Mouse (Mus musculus): Measurements from ENCODE around the gene Mdp1. TPM values are rescaled to one million over a fixed set of nuclear protein-coding genes. Genes with fewer than 3 reads are reported as not detected.
A peak's percentile ranks its signal among the peaks of the same experiment; 100 is the strongest.

The Mdp1 gene
- total RNA-seq, 2 experiments from 2014 or later, result 40.6 to 41.6 TPM

GRCm38 (mm10) chr14:55672741-55673060 is 12.4 kb upstream of the Mdp1 start:
- H3K27ac ChIP-seq, result peak overlapping the region; percentile 98
- intact Hi-C loops (cut with DNase I), result no loop called here
- no peak for DNase-seq (ENCODE audit: extremely low spot score in 1 of 2, low spot score in 2 of 2)
- peak overlapping the region; percentile 80 for H3K4me3 ChIP-seq
- TF ChIP-seq CTCF (IDR thresholded peaks at IDR 0.05), result no peak

DNA sequence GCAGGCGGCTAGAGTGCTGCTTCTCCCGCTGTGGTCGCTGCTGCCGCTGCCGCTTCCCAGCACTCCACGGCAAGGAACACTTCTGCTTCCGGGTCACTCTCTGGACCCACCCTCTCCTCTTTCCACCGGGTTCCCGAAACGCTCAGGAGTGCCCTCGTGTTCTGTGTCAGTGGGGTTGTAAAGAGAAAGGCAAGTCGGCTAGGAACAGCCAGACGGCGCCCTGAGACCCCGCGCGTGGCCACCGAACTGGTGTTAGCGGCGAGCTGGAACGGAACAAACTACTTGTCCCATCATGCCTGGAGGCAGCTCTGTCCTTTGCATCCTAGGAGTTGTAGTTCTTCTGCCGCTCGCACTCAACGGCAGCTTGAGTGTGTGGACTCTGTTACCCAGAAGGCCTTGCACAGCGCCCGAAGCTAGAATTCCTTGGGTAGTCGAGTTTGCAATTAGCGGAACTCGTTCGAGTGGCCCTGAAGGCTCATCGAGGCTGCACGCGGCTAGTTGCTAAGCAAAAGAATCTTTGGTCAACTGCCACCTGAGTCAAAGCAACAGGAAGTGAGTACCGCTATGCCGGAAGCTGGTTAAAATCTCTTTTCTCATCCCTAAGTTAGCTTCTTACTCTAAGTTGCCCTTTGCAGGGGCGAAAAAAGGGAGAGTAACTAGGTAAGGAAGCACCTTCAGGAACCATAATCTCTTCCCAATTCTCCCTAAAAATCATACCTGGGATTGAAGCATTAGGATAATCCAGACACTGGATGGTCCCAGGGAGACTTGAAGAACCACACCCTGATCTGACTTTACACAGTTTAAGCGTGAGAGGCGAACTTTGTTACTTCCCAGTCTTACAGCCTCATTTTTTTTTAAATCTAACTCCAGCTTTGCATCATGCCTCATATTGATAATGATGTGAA is 11.8 kb upstream of the Mdp1 start, which contains the start of the genes Gmpr2 and Nedd8:
Gene Gmpr2 (plus strand): TSS at position 109 of the 908 bp plus-strand sequence.
Gene Nedd8 (minus strand): TSS at position 292 of the 908 bp plus-strand sequence.
- DNase-seq (ENCODE audit: extremely low spot score in 1 of 2, low spot score in 2 of 2), result peak; percentile 82 to 91
- no peak; the same call in 1 of the 2 replicates for TF ChIP-seq CTCF (IDR thresholded peaks at IDR 0.05)
- Histone ChIP-seq H3K4me3 (peak within 1 kb of the TSS; percentile 80), H3K27ac (peak within 1 kb of the TSS; percentile 98)
- intact Hi-C loops (cut with DNase I), result loop anchor here (1.0 kb wide), 1 partner anchor 12 kb away; the partner anchor contains the start of gene Mdp1

DNA sequence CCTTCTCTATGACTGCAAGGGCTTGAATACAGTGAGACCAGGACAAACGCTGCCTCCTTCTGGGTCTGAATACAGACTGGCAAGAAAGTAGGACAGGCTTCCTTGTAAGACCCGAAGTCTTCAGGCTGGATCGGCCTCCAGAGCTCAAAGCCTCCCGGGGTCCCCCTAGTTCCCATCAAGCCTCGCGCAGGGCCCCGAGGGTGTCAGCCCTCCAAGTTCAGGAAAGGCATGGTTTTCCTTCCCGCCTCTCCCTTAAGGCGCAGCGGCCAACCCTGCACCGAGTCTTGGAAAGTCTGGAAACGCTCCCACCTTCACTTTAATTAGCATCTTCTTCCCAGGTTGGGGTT is 11.2 kb upstream of the Mdp1 start:
- intact Hi-C loops (cut with DNase I), result loop anchor here (1.0 kb wide), 1 partner anchor 11 kb away; the partner anchor contains the start of gene Mdp1
- peak overlapping the region; percentile 98 for H3K27ac ChIP-seq
- no peak for TF ChIP-seq CTCF (IDR thresholded peaks at IDR 0.05)
- peak overlapping the region; percentile 80 for H3K4me3 ChIP-seq
- no peak for DNase-seq (ENCODE audit: extremely low spot score in 1 of 2, low spot score in 2 of 2)

DNA sequence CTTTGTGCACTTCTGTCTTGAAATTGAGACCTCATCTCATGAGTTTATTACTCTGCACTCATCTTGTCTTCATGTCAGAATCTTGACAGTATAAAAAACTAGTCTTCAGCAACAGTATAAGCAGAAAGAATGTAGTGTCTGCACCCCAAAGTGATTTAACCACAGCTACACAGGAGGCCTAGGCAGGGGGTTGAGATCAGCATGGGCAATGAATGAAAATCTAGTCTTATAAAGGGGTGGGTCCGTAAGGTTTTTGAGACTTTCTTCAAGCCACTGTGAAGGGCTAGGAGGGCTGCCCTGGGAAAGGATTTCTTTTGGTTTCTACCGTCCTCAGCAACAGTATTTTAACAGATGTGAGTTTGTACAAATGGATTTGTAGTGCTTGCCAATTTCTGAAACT is 328 bp upstream of the Mdp1 start:
- no peak for DNase-seq (ENCODE audit: extremely low spot score in 1 of 2, low spot score in 2 of 2)
- TF ChIP-seq CTCF (IDR thresholded peaks at IDR 0.05), result no peak
- intact Hi-C loops (cut with DNase I), result loop anchor here (1.0 kb wide), 1 partner anchor 11 kb away; the partner anchor contains the start of gene Gmpr2
- no peak overlapping the region for H3K27ac ChIP-seq
- no peak overlapping the region; the same call in 1 of the 2 replicates for H3K4me3 ChIP-seq

DNA sequence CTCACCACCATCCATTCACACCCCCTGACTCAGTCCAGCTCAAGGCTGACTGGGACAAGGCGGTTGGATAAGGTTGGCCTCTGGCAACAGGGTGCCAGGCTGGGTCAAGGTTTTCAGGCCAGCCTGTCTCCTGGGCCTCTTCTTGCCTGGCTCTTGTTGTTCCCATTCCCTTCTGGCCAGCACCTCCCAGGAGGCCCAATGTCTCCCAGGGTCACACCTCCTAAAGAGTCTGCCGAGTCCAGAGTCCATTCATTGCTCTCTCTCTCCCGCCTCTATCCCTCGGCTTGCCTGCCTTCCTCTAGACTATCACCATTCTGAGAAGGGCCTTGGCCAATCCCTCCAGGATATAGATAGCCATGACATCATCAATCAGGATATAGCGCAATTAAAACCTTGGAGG is 2.3 kb downstream of the Mdp1 start:
- intact Hi-C loops (cut with DNase I), result no loop called here
- no peak for TF ChIP-seq CTCF (IDR thresholded peaks at IDR 0.05)
- DNase-seq (ENCODE audit: extremely low spot score in 1 of 2, low spot score in 2 of 2), result no peak
- H3K27ac ChIP-seq, result no peak overlapping the region
- H3K4me3 ChIP-seq, result no peak overlapping the region

DNA sequence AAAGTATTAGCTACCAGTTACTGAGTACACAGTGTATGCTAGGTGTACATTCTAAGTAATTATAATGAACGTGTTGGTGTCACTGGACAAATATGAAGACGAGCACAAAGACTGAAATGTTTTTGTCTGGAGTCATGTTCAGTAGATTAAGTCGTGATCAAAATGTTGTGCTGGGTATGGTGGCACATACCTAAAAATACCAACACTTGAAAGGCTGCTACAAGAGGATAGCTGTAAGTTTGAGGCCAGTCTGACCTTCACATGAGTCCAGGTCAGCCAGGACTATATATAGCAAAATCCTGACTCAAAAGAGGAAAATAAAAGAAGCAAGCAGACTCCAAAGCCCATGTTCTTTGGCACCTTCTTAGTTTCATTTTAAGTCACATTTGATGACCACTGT is 3.4 kb downstream of the Mdp1 start:
- no peak overlapping the region for H3K4me3 ChIP-seq
- intact Hi-C loops (cut with DNase I), result no loop called here
- H3K27ac ChIP-seq, result no peak overlapping the region
- TF ChIP-seq CTCF (IDR thresholded peaks at IDR 0.05), result no peak
- no peak for DNase-seq (ENCODE audit: extremely low spot score in 1 of 2, low spot score in 2 of 2)

GRCm38 (mm10) chr14:55651528-55651927 is 8.8 kb downstream of the Mdp1 start:
- intact Hi-C loops (cut with DNase I), result no loop called here
- DNase-seq (ENCODE audit: extremely low spot score in 1 of 2, low spot score in 2 of 2), result no peak
- Histone ChIP-seq H3K4me3 (no peak overlapping the region), H3K27ac (no peak overlapping the region)
- no peak for TF ChIP-seq CTCF (IDR thresholded peaks at IDR 0.05)

DNA sequence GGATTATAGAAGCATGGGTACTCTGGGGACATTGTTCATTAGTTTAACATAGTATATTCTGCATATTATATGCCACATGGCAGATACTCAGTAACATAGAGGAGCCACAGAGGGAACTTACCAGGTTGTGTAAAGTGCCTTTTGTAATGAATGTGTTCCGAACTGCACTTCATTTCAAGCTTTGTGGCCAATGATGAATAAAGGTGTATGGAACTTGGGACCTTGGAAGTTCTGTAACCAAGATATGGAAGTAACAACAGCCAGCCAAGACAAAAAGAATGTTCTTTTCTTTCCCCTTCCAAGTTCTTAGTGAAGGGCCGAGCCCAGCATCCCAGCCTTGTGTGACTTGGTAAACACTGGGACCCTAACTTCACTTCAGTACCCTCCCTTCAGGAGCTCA is 10.4 kb downstream of the Mdp1 start, which contains the start of gene Tssk4:
Gene Tssk4 (plus strand): TSS at position 301 of the 400 bp plus-strand sequence.
- no peak for DNase-seq (ENCODE audit: extremely low spot score in 1 of 2, low spot score in 2 of 2)
- TF ChIP-seq CTCF (IDR thresholded peaks at IDR 0.05), result no peak
- H3K27ac ChIP-seq, result no peak within 1 kb of the TSS
- intact Hi-C loops (cut with DNase I), result no loop called here
- H3K4me3 ChIP-seq, result no peak within 1 kb of the TSS

GRCm38 (mm10) chr14:55644261-55644888 is 15.9 kb downstream of the Mdp1 start:
- H3K4me3 ChIP-seq, result peak overlapping the region; percentile 91
- TF ChIP-seq CTCF (IDR thresholded peaks at IDR 0.05), result no peak
- H3K27ac ChIP-seq, result no peak overlapping the region
- intact Hi-C loops (cut with DNase I), result no loop called here
- no peak for DNase-seq (ENCODE audit: extremely low spot score in 1 of 2, low spot score in 2 of 2)

DNA sequence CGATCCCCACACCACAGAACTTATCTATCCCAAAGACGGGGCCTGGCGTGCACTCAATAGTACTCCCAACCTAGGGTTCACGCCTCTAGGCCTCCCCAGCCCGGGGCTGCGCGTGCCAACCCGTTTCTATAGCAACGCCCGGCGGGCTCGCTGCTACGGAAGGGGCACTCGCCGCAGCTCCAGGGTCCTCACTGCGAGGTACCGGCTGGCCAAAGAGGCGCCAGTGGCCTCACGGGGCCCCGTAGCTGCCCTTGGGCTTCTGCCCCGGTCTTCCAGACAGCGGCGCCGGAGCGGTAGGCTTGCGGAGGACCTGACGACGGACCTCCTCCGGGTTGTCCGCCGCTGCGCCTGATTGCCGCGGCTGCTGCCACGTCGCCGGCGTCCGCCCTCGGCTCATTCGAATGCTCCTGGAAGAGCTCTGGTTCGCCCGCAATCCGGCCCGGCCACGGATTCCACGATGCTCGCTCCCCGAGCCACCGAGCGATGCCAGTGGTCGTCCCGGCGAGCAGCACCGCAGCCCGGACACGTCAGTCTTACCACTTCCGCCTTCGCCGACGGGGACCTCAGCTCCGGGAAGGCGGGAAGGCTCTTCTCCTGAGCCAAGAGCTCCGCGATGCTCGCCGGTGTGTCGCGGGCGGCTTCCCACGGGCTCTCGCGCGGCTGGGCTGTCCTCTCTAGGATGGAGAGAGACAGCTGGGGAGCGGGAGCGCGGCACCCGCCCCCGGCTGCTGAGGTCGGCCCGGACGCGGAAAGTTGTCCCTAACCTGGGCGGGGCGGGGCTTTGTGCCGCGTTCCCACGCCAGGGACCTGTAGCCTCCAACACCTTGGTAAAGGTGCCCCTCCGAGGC is 17.0 kb downstream of the Mdp1 start, which contains the start of gene Tm9sf1:
Gene Tm9sf1 (minus strand): TSS at position 747 of the 848 bp plus-strand sequence.
- DNase-seq (ENCODE audit: extremely low spot score in 1 of 2, low spot score in 2 of 2), result peak; percentile 82 to 87
- intact Hi-C loops (cut with DNase I), result no loop called here
- Histone ChIP-seq H3K4me3 (peak within 1 kb of the TSS; percentile 91), H3K27ac (peak within 1 kb of the TSS; percentile 99)
- no peak for TF ChIP-seq CTCF (IDR thresholded peaks at IDR 0.05)

GRCm38 (mm10) chr14:55642679-55643059 is 17.6 kb downstream of the Mdp1 start:
- TF ChIP-seq CTCF (IDR thresholded peaks at IDR 0.05), result no peak
- intact Hi-C loops (cut with DNase I), result no loop called here
- Histone ChIP-seq H3K27ac (peak overlapping the region; percentile 99), H3K4me3 (peak overlapping the region; percentile 91)
- no peak for DNase-seq (ENCODE audit: extremely low spot score in 1 of 2, low spot score in 2 of 2)
